In the genomic region with DNA sequence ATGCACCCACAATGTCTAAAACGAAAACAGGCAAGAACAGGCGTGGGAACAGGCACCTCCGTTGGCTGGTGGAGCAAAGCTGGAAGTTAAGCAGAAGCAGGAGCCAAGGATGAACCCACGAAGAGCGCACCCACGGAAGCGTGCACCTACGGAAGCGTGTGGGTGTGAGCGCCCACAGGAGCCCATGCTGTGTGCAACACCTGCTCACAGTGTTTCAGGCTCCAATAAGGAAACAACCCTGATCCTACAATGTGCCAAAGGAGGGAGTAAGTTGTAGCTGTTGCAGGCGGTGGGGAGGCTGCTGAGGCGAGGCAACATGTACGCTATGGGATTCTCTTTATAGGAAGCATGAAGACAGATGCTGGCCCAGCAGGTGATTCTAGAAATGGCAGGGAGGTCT, we compare ENCODE assay signal across 14 mouse cellular contexts.
DNase-seq lines count a peak whose midpoint lies in the region; ATAC-seq lines count a peak whose summit lies in the region.
"Had no signal": no experiment of that assay in that cellular context is flagged by ENCODE, and none has a peak within 500 bp of the region (broad histone marks: within the 10 kb centered on the region; RNA-seq: fewer than 3 reads in every experiment).

No protein-coding gene starts in this region.

- no peak for ATAC-seq in granulocyte monocyte progenitor cell, adult 5-6 weeks (replicated peaks; ENCODE audit: poor library complexity, severe bottlenecking)
- ATAC-seq: hindbrain, embryonic 16.5 days had no signal

- intact Hi-C loops in left cerebral cortex, postnatal 10 days (cut with DNase I), result no loop called here

- DNase-seq in left cerebral cortex, adult 18-20 months (ENCODE audit: low spot score in 2 of 2), result peak; percentile 49 to 69
- DNase-seq in left cerebral cortex, postnatal 10 days (ENCODE audit: extremely low spot score in 1 of 2, low spot score in 2 of 2), result no peak
- DNase-seq in cerebellum, adult 8-10 months, result peak; percentile 32
- DNase-seq in layer of hippocampus, postnatal 36 days, result peak; percentile 34 to 35
- peak; percentile 65 to 75 for DNase-seq in right cerebral cortex, postnatal 36 days (ENCODE audit: low spot score in 2 of 2)
- DNase-seq in ovary, postnatal 36 days (ENCODE audit: low spot score), result no peak
- DNase-seq in gastrocnemius, adult 18-20 months (ENCODE audit: low spot score), result no peak
- DNase-seq: adrenal gland, adult 2 months; heart, adult 2 months; kidney, adult 11 months; kidney, postnatal 10 days; thymus, adult 2 months had no signal

Comparison
In these comparisons a context has a peak if more than half of its experiments do, and no peak if none do; other contexts are left out.
1. DNase-seq: peak in left cerebral cortex, adult 18-20 months (2 of 2), cerebellum, adult 8-10 months (single experiment), layer of hippocampus, postnatal 36 days (2 of 2) and right cerebral cortex, postnatal 36 days (2 of 2); none in left cerebral cortex, postnatal 10 days (0 of 2), ovary, postnatal 36 days (single experiment) and gastrocnemius, adult 18-20 months (single experiment).